Mouse (Mus musculus): ENCODE data around the gene Sipa1l1. TPM values are rescaled to one million over a fixed set of nuclear protein-coding genes. Genes with fewer than 3 reads are reported as not detected.

Gene Sipa1l1
- polyA plus RNA-seq, 1 experiment from 2014 or later: 23.8 TPM

- H3K27ac ChIP-seq: peak overlapping the region; percentile 62
- no peaks in the 10 kb centered on the region for H3K36me3 ChIP-seq
- H3K4me3 ChIP-seq (replicated peaks): peak overlapping the region; percentile 11; the same call in 1 of the 2 replicates
- H3K27me3 ChIP-seq (replicated peaks): no peaks in the 10 kb centered on the region
- ATAC-seq: peak; percentile 66
- 31% methylated on average over 18 of the region's 18 CpGs for WGBS
- H3K4me2 ChIP-seq (replicated peaks): peak overlapping the region; percentile 50
- H3K9me3 ChIP-seq: no peaks in the 10 kb centered on the region
- 0 out of 2 replicates have a peak overlapping the region, but pooled peaks have one; percentile 3 for H3K9ac ChIP-seq
- H3K4me1 ChIP-seq (replicated peaks): peaks cover 13% of the 10 kb centered on the region; the same call in 1 of the 2 replicates
Observed at GRCm38 (mm10) chr12:82339221-82339861, 170.2 kb downstream of the Sipa1l1 start.

- Histone ChIP-seq H3K4me1 (replicated peaks) (peaks cover 9% of the 10 kb centered on the region; the same call in 1 of the 2 replicates), H3K4me3 (replicated peaks) (no peak overlapping the region), H3K27ac (no peak overlapping the region), H3K27me3 (replicated peaks) (no peaks in the 10 kb centered on the region), H3K36me3 (no peaks in the 10 kb centered on the region), H3K4me2 (replicated peaks) (no peak overlapping the region), H3K9ac (no peak overlapping the region), H3K9me3 (no peaks in the 10 kb centered on the region)
- no peak for ATAC-seq
- 68% methylated on average over 6 of the region's 6 CpGs for WGBS
Observed at GRCm38 (mm10) chr12:82340196-82340918, 171.2 kb downstream of the Sipa1l1 start.

GRCm38 (mm10) chr12:82341181-82341580, 172.1 kb downstream of the Sipa1l1 start:
- no peaks in the 10 kb centered on the region for H3K27me3 ChIP-seq (replicated peaks)
- no peak overlapping the region for H3K27ac ChIP-seq
- WGBS: 96% methylated on average over 8 of the region's 8 CpGs
- peaks cover 9% of the 10 kb centered on the region; the same call in 1 of the 2 replicates for H3K4me1 ChIP-seq (replicated peaks)
- no peak overlapping the region for H3K9ac ChIP-seq
- no peaks in the 10 kb centered on the region for H3K9me3 ChIP-seq
- ATAC-seq: no peak
- H3K36me3 ChIP-seq: no peaks in the 10 kb centered on the region
- no peak overlapping the region for H3K4me3 ChIP-seq (replicated peaks)
- H3K4me2 ChIP-seq (replicated peaks): no peak overlapping the region

- no peak for ATAC-seq
- Histone ChIP-seq H3K36me3 (no peaks in the 10 kb centered on the region), H3K27ac (no peak overlapping the region), H3K4me2 (replicated peaks) (no peak overlapping the region), H3K9me3 (no peaks in the 10 kb centered on the region), H3K4me1 (replicated peaks) (peaks cover 9% of the 10 kb centered on the region; the same call in 1 of the 2 replicates), H3K4me3 (replicated peaks) (no peak overlapping the region), H3K9ac (no peak overlapping the region), H3K27me3 (replicated peaks) (no peaks in the 10 kb centered on the region)
- WGBS: 96% methylated on average over 9 of the region's 9 CpGs
Observed at GRCm38 (mm10) chr12:82341696-82342095, 172.6 kb downstream of the Sipa1l1 start.

GRCm38 (mm10) chr12:82350082-82350481, 181.0 kb downstream of the Sipa1l1 start:
- Histone ChIP-seq H3K27me3 (replicated peaks) (no peaks in the 10 kb centered on the region), H3K4me3 (replicated peaks) (no peak overlapping the region), H3K27ac (no peak overlapping the region), H3K4me1 (replicated peaks) (0 out of 2 replicates have a peak, but pooled peaks cover under 1% of the 10 kb centered on the region), H3K4me2 (replicated peaks) (no peak overlapping the region), H3K9me3 (no peaks in the 10 kb centered on the region), H3K36me3 (no peaks in the 10 kb centered on the region), H3K9ac (no peak overlapping the region)
- WGBS: 87% methylated on average over 4 of the region's 11 CpGs
- no peak for ATAC-seq

- Histone ChIP-seq H3K4me2 (replicated peaks) (no peak overlapping the region), H3K27me3 (replicated peaks) (no peaks in the 10 kb centered on the region), H3K27ac (no peak overlapping the region), H3K9ac (no peak overlapping the region), H3K4me1 (replicated peaks) (0 out of 2 replicates have a peak, but pooled peaks cover 6% of the 10 kb centered on the region), H3K4me3 (replicated peaks) (no peak overlapping the region), H3K36me3 (no peaks in the 10 kb centered on the region), H3K9me3 (no peaks in the 10 kb centered on the region)
- WGBS: 72% methylated on average over 6 of the region's 6 CpGs
- no peak for ATAC-seq
Observed at GRCm38 (mm10) chr12:82350891-82351290, 181.8 kb downstream of the Sipa1l1 start.

- no peak overlapping the region for H3K9ac ChIP-seq
- H3K4me1 ChIP-seq (replicated peaks): 0 out of 2 replicates have a peak, but pooled peaks cover 6% of the 10 kb centered on the region
- no peak overlapping the region for H3K27ac ChIP-seq
- no peaks in the 10 kb centered on the region for H3K9me3 ChIP-seq
- H3K4me2 ChIP-seq (replicated peaks): no peak overlapping the region
- ATAC-seq: no peak
- H3K36me3 ChIP-seq: no peaks in the 10 kb centered on the region; the same call in 1 of the 2 replicates
- 49% methylated on average over 2 of the region's 2 CpGs for WGBS
- H3K27me3 ChIP-seq (replicated peaks): no peaks in the 10 kb centered on the region
- no peak overlapping the region for H3K4me3 ChIP-seq (replicated peaks)
Observed at GRCm38 (mm10) chr12:82353660-82354059, 184.5 kb downstream of the Sipa1l1 start.

GRCm38 (mm10) chr12:82355419-82356149, 186.5 kb downstream of the Sipa1l1 start:
- no peak overlapping the region for H3K4me2 ChIP-seq (replicated peaks)
- H3K9ac ChIP-seq: no peak overlapping the region
- no peaks in the 10 kb centered on the region for H3K9me3 ChIP-seq
- H3K4me1 ChIP-seq (replicated peaks): 0 out of 2 replicates have a peak, but pooled peaks cover 6% of the 10 kb centered on the region
- no peaks in the 10 kb centered on the region for H3K27me3 ChIP-seq (replicated peaks)
- WGBS: 69% methylated on average over 10 of the region's 10 CpGs
- H3K4me3 ChIP-seq (replicated peaks): no peak overlapping the region
- H3K36me3 ChIP-seq: no peaks in the 10 kb centered on the region; the same call in 1 of the 2 replicates
- no peak overlapping the region for H3K27ac ChIP-seq
- ATAC-seq: no peak

GRCm38 (mm10) chr12:82356476-82356875, 187.4 kb downstream of the Sipa1l1 start:
- 56% methylated on average over 2 of the region's 2 CpGs for WGBS
- H3K36me3 ChIP-seq: no peaks in the 10 kb centered on the region; the same call in 1 of the 2 replicates
- no peak overlapping the region for H3K9ac ChIP-seq
- no peaks in the 10 kb centered on the region for H3K27me3 ChIP-seq (replicated peaks)
- no peak overlapping the region for H3K27ac ChIP-seq
- H3K4me2 ChIP-seq (replicated peaks): no peak overlapping the region
- H3K4me3 ChIP-seq (replicated peaks): no peak overlapping the region
- no peak for ATAC-seq
- H3K9me3 ChIP-seq: no peaks in the 10 kb centered on the region
- H3K4me1 ChIP-seq (replicated peaks): 0 out of 2 replicates have a peak, but pooled peaks cover 6% of the 10 kb centered on the region

- no peaks in the 10 kb centered on the region for H3K27me3 ChIP-seq (replicated peaks)
- no peak for ATAC-seq
- 76% methylated on average over 5 of the region's 5 CpGs for WGBS
Observed at GRCm38 (mm10) chr12:82357431-82357830, 188.3 kb downstream of the Sipa1l1 start.

GRCm38 (mm10) chr12:82362796-82363195, 193.7 kb downstream of the Sipa1l1 start:
- H3K27ac ChIP-seq: no peak overlapping the region

More at GRCm38 (mm10) chr12:82357431-82357830, 188.3 kb downstream of the Sipa1l1 start:
- H3K36me3 ChIP-seq: no peaks in the 10 kb centered on the region; the same call in 1 of the 2 replicates
- H3K9ac ChIP-seq: no peak overlapping the region
- no peak overlapping the region for H3K4me2 ChIP-seq (replicated peaks)
- H3K4me3 ChIP-seq (replicated peaks): no peak overlapping the region
- 0 out of 2 replicates have a peak, but pooled peaks cover 6% of the 10 kb centered on the region for H3K4me1 ChIP-seq (replicated peaks)
- no peaks in the 10 kb centered on the region for H3K9me3 ChIP-seq
- H3K27ac ChIP-seq: no peak overlapping the region

GRCm38 (mm10) chr12:82364186-82364585, 195.1 kb downstream of the Sipa1l1 start:
- no peak overlapping the region for H3K9ac ChIP-seq
- no peaks in the 10 kb centered on the region for H3K9me3 ChIP-seq
- H3K27me3 ChIP-seq (replicated peaks): no peaks in the 10 kb centered on the region
- H3K4me2 ChIP-seq (replicated peaks): no peak overlapping the region
- H3K4me1 ChIP-seq (replicated peaks): no peaks in the 10 kb centered on the region
- no peak overlapping the region for H3K27ac ChIP-seq
- H3K4me3 ChIP-seq (replicated peaks): no peak overlapping the region
- ATAC-seq: peak; percentile 27; the same call in 1 of the 2 replicates
- no peaks in the 10 kb centered on the region for H3K36me3 ChIP-seq
- whole genome bisulfite sequencing: 72% methylated on average over 7 of the region's 7 CpGs

More at GRCm38 (mm10) chr12:82362796-82363195, 193.7 kb downstream of the Sipa1l1 start:
- no peaks in the 10 kb centered on the region for H3K27me3 ChIP-seq (replicated peaks)
- no peak overlapping the region for H3K4me3 ChIP-seq (replicated peaks)
- H3K9ac ChIP-seq: no peak overlapping the region
- no peak overlapping the region for H3K4me2 ChIP-seq (replicated peaks)
- ATAC-seq: no peak
- H3K36me3 ChIP-seq: no peaks in the 10 kb centered on the region; the same call in 1 of the 2 replicates
- 87% methylated on average over 9 of the region's 9 CpGs for WGBS
- no peaks in the 10 kb centered on the region for H3K9me3 ChIP-seq
- no peaks in the 10 kb centered on the region for H3K4me1 ChIP-seq (replicated peaks)

Measured in intestine, embryonic 15.5 days (tissue).